Mouse (Mus musculus) bone marrow macrophage, adult 2 months (primary cell): ENCODE measurements at regions not wholly inside any gene's neighbourhood (a gene's known extent, or its start where the extent isn't known, plus 50 kb on each side); places are given as distances from the start of the nearest gene placed in this dataset.

Source experiments
- CTCF ChIP-seq: IDR thresholded peaks from 2 replicates; pipeline ENCODE4 v1.5.1; 2012; ENCODE audit warnings: low read depth, mild to moderate bottlenecking, low read length, moderate library complexity
- POLR2A ChIP-seq: IDR thresholded peaks from 2 replicates; pipeline ENCODE4 v1.6.1; 2012; ENCODE audit warnings: mild to moderate bottlenecking, low read depth, low read length, borderline replicate concordance

GRCm38 (mm10) chr4:80306528-80306927, 527.4 kb upstream of the Tyrp1 start:
- no peak for TF ChIP-seq POLR2A
- TF ChIP-seq CTCF, result no peak
